Mouse (Mus musculus) G1E-ER4 (cell line): ENCODE data around the gene Defb22. TPM values are rescaled to one million over a fixed set of nuclear protein-coding genes. Genes with fewer than 3 reads are reported as not detected.

Experiments used
- GATA1 ChIP-seq: IDR thresholded peaks from one replicate; pipeline ENCODE4 v1.8.0; 2012; ENCODE audit warnings: low read length, inconsistent platforms
- polyA plus RNA-seq: library from polyadenylated mRNA; stranded (reverse); fragments of >175 nt; gene quantifications from 2 replicates; pipeline ENCODE4 v1.2.3, GENCODE M21; 2012

Gene Defb22
- polyA plus RNA-seq, 1 experiment, result not detected

- TF ChIP-seq GATA1, result no peak
Observed at GRCm38 (mm10) chr2:152450241-152450640, 39.7 kb downstream of the Defb22 start.

DNA sequence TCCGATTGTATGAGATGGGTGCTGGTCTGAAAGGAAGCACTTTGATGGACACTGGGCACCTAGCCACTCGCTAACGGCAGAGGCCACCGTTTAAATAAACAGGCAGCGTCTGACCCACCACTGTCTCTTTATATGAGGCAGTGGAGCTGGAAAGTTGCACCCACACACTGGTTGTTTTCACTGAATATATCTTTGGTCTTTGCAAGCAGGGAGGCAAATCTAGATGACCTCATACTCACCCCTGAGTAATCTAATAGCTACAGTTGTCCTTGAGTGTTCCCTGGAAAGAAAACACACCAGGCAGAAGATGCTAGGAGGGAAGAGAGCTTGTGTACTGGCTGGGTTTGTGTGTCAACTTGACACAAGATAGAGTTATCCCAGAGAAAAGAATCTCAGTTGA, 42.5 kb downstream of the Defb22 start:
- TF ChIP-seq GATA1, result no peak

DNA sequence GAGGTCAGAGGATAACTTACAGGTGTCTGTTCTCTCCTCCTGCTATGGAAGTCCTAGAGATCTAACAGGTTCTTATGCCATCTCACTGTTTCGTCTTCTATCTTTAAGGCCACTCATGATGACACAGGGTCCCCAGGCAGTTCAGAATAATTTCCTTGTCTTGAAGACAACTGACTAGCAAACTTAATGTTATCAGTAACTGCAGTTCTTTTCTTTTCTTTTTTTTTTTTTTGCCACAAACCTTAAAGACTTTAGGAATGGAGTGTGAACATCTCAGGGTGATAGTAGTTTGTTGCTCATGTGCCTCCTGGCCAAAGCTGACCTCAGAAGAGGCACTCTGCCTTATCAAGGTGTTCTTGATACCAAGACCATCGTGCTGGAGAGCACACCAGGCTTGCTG, 43.3 kb downstream of the Defb22 start:
- TF ChIP-seq GATA1, result no peak

- no peak for TF ChIP-seq GATA1
Observed at GRCm38 (mm10) chr2:152443281-152443680, 46.7 kb downstream of the Defb22 start.

GRCm38 (mm10) chr2:152442322-152442721, 47.6 kb downstream of the Defb22 start:
- TF ChIP-seq GATA1, result no peak

GRCm38 (mm10) chr2:152439833-152440232, 50.1 kb downstream of the Defb22 start:
- no peak for TF ChIP-seq GATA1

DNA sequence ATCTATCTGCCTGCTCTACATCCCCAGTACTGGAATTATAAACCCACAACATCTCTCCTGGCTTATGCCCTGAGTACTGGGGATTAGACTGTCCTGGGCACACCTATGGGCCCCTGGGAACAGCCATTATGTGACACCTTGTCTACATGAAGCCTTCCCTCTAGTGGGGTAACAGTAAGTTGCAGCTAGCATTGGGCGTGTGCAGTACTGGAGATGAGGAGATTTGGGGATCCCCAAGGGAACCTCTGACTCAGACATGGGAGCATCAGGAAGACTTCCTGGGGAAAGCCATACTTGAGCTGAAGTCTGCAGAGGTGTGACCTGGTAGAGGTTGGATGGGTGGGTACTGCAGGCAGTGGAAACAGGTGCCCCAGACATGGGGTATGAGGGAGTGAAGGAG, 51.0 kb downstream of the Defb22 start:
- TF ChIP-seq GATA1, result no peak

GRCm38 (mm10) chr2:152436983-152437860, 52.7 kb downstream of the Defb22 start:
- TF ChIP-seq GATA1, result no peak

- no peak for TF ChIP-seq GATA1
Observed at GRCm38 (mm10) chr2:152436405-152436901, 53.5 kb downstream of the Defb22 start.

Other genes starting within 250 kb of the Defb22 start
- gene Tbc1d20, start 196.3 kb downstream of the Defb22 start, polyA plus RNA-seq, result 15.5 and 17.7 TPM in 2 replicates
- gene Rbck1, start 157.5 kb downstream of the Defb22 start, polyA plus RNA-seq, result 246 and 263 TPM in 2 replicates
- 31.8 and 47.3 TPM in 2 replicates for gene Trib3, start 146.1 kb downstream of the Defb22 start, polyA plus RNA-seq
- gene Nrsn2, start 113.5 kb downstream of the Defb22 start, polyA plus RNA-seq, result not detected in 2 replicates
- gene Sox12, start 92.1 kb downstream of the Defb22 start, polyA plus RNA-seq, result 55.7 and 57.5 TPM in 2 replicates
- gene Zcchc3, start 75.1 kb downstream of the Defb22 start, polyA plus RNA-seq, result 23.4 and 24.1 TPM in 2 replicates
- gene 6820408C15Rik, start 74.6 kb downstream of the Defb22 start, polyA plus RNA-seq, result 0.06 and 0.08 TPM in 2 replicates
- gene Defb23, start 25.5 kb downstream of the Defb22 start, polyA plus RNA-seq, result not detected in 2 replicates
- gene Defb20, start 13.1 kb downstream of the Defb22 start, polyA plus RNA-seq, result not detected in 2 replicates
- not detected in 2 replicates for gene Defb26, start 21.6 kb upstream of the Defb22 start, polyA plus RNA-seq
- not detected in 2 replicates for gene Defb28, start 28.1 kb upstream of the Defb22 start, polyA plus RNA-seq
- gene Defb29, start 50.0 kb upstream of the Defb22 start, polyA plus RNA-seq, result not detected in 2 replicates
- not detected in 2 replicates for gene Gm17416, start 79.2 kb upstream of the Defb22 start, polyA plus RNA-seq
- gene Defb21, start 82.6 kb upstream of the Defb22 start, polyA plus RNA-seq, result not detected in 2 replicates
- gene Defb19, start 90.2 kb upstream of the Defb22 start, polyA plus RNA-seq, result not detected in 2 replicates
- gene Defb45, start 109.3 kb upstream of the Defb22 start, polyA plus RNA-seq, result not detected in 2 replicates
- gene Defb36, start 114.2 kb upstream of the Defb22 start, polyA plus RNA-seq, result not detected in 2 replicates
- gene Defb25, start 132.9 kb upstream of the Defb22 start, polyA plus RNA-seq, result not detected in 2 replicates
- gene Rem1, start 136.8 kb upstream of the Defb22 start, polyA plus RNA-seq, result not detected in 2 replicates
- 60.8 and 72.1 TPM in 2 replicates for gene H13, start 179.3 kb upstream of the Defb22 start, polyA plus RNA-seq
- gene Mcts2, start 196.9 kb upstream of the Defb22 start, polyA plus RNA-seq, result 1.6 and 2.6 TPM in 2 replicates
- gene Id1, start 246.1 kb upstream of the Defb22 start, polyA plus RNA-seq, result 53.4 and 64.9 TPM in 2 replicates